Comparison of ENCODE assay signal across 8 mouse cellular contexts in the genomic region with DNA sequence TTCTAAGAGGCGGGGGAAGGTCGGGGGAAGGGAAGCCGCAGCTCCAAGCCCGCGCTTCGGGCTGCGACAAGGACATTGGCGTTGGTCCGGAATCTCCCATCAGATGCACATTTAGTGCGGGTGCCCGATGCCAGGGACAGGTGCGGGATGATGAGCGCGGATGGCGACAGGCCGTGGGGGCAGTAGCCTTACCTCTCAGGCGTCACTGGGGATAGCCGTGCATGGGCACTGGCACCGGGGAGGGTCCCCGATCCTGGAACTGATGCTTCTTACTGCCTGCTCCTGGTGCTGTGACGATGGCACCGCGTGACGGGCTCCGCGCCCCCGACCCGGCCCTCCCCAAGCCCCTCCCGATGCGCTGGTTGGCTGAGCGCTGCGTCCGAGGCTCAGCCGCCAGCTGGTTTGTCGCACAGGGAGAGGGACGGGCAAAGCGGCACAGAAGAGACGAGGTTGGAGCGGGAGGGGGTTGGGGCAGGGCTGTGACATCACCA. TPM values are rescaled to one million over a fixed set of nuclear protein-coding genes. Genes with fewer than 3 reads are reported as not detected.
DNase-seq lines count a peak whose midpoint lies in the region; ATAC-seq lines count a peak whose summit lies in the region.

A gene (minus strand): TSS at position 381 of the 491 bp plus-strand sequence.

- H3K4me2 ChIP-seq in lung, embryonic 16.5 days (ENCODE audit: low read depth, low read length): peak within 1 kb of the TSS; percentile 78
- H3K4me2 ChIP-seq in heart, embryonic 14.5 days (ENCODE audit: low read length): peak within 1 kb of the TSS; percentile 96
- peak within 1 kb of the TSS; percentile 85 for H3K4me2 ChIP-seq in stomach, embryonic 16.5 days (ENCODE audit: low read depth, low read length)

- WGBS in lung, embryonic 16.5 days: 1% methylated on average over 39 of the region's 39 CpGs
- 1% methylated on average over 39 of the region's 39 CpGs for WGBS in heart, embryonic 14.5 days
- under 1% methylated on average over 39 of the region's 39 CpGs for WGBS in midbrain, embryonic 10.5 days
- under 1% methylated on average over 39 of the region's 39 CpGs for WGBS in stomach, embryonic 16.5 days

- peaks cover 12% of the 10 kb centered on the region for H3K4me1 ChIP-seq in lung, embryonic 16.5 days (replicated peaks; ENCODE audit: control insufficient read depth, insufficient read depth, low read length)
- H3K4me1 ChIP-seq in heart, embryonic 14.5 days (ENCODE audit: control insufficient read depth in 2 of 2, insufficient read depth in 2 of 2, low read length in 2 of 2): peaks cover 0 to 11% of the 10 kb centered on the region in 2 experiments; a peak in 1 of 4 replicates
- H3K4me1 ChIP-seq in midbrain, embryonic 10.5 days: peaks cover 37% of the 10 kb centered on the region
- H3K4me1 ChIP-seq in stomach, embryonic 16.5 days (ENCODE audit: control insufficient read depth, insufficient read depth, low read length): peaks cover 10% of the 10 kb centered on the region

- no peak for DNase-seq in lung, postnatal 25 days (ENCODE audit: low spot score)
- peak; percentile 84 for DNase-seq in embryo, embryonic 11 days
- DNase-seq in layer of hippocampus, postnatal 14 days (ENCODE audit: low spot score in 2 of 2): peak; percentile 84 to 94
- DNase-seq in midbrain, embryonic 10.5 days (ENCODE audit: low spot score): peak; percentile 81
- no peak for DNase-seq in gastrocnemius, postnatal 10 days

- ATAC-seq in lung, embryonic 16.5 days (ENCODE audit: low read depth): peak; percentile 72
- ATAC-seq in heart, embryonic 14.5 days (ENCODE audit: insufficient number of reproducible peaks, insufficient read depth, low FRiP score, low read depth): 0 out of 2 replicates have a peak, but pooled peaks have one; percentile 26
- peak; percentile 67 for ATAC-seq in stomach, embryonic 16.5 days (ENCODE audit: insufficient read depth, low FRiP score)

- peaks cover 35% of the 10 kb centered on the region for H3K27me3 ChIP-seq in lung, embryonic 16.5 days (ENCODE audit: control insufficient read depth, insufficient read depth, low read depth, low read length)
- peaks cover 54% of the 10 kb centered on the region for H3K27me3 ChIP-seq in heart, embryonic 14.5 days (ENCODE audit: control insufficient read depth, insufficient read depth, low read length)
- H3K27me3 ChIP-seq in midbrain, embryonic 10.5 days (ENCODE audit: low read depth, poor library complexity, severe bottlenecking): peaks cover 61% of the 10 kb centered on the region
- peaks cover 27% of the 10 kb centered on the region for H3K27me3 ChIP-seq in stomach, embryonic 16.5 days (ENCODE audit: control insufficient read depth, insufficient read depth, low read length)

- H3K27ac ChIP-seq in lung, embryonic 16.5 days (ENCODE audit: low read length): no peak within 1 kb of the TSS
- H3K27ac ChIP-seq in heart, embryonic 14.5 days (replicated peaks in 1 of 2; ENCODE audit: control insufficient read depth in 1 of 2, insufficient read depth in 1 of 2, low read depth in 2 of 2, low read length in 2 of 2): no peak within 1 kb of the TSS
- H3K27ac ChIP-seq in midbrain, embryonic 10.5 days (replicated peaks): peak within 1 kb of the TSS; percentile 86
- H3K27ac ChIP-seq in stomach, embryonic 16.5 days (ENCODE audit: low read length): no peak within 1 kb of the TSS

- peak within 1 kb of the TSS; percentile 63 for H3K9ac ChIP-seq in lung, embryonic 16.5 days (ENCODE audit: low read length)
- peak within 1 kb of the TSS; percentile 65 for H3K9ac ChIP-seq in heart, embryonic 14.5 days (ENCODE audit: low read length)
- peak within 1 kb of the TSS; percentile 64 for H3K9ac ChIP-seq in stomach, embryonic 16.5 days (ENCODE audit: low read length)

- peak within 1 kb of the TSS; percentile 54 for H3K4me3 ChIP-seq in lung, embryonic 16.5 days (ENCODE audit: low read length)
- H3K4me3 ChIP-seq in heart, embryonic 14.5 days (ENCODE audit: control insufficient read depth in 1 of 2, insufficient read depth in 1 of 2, low read depth in 1 of 2, low read length in 2 of 2): peak within 1 kb of the TSS; percentile 54
- peak within 1 kb of the TSS; percentile 79 for H3K4me3 ChIP-seq in midbrain, embryonic 10.5 days
- peak within 1 kb of the TSS; percentile 53 for H3K4me3 ChIP-seq in stomach, embryonic 16.5 days (replicated peaks; ENCODE audit: low read length)

- H3K9me3 ChIP-seq in lung, embryonic 16.5 days (ENCODE audit: control insufficient read depth, low read length): no peaks in the 10 kb centered on the region
- no peaks in the 10 kb centered on the region for H3K9me3 ChIP-seq in heart, embryonic 14.5 days (ENCODE audit: control insufficient read depth, low read length)
- H3K9me3 ChIP-seq in midbrain, embryonic 10.5 days (replicated peaks): no peaks in the 10 kb centered on the region
- no peaks in the 10 kb centered on the region for H3K9me3 ChIP-seq in stomach, embryonic 16.5 days (replicated peaks; ENCODE audit: control insufficient read depth, low read length)

- no peaks in the 10 kb centered on the region for H3K36me3 ChIP-seq in lung, embryonic 16.5 days (ENCODE audit: control insufficient read depth, insufficient read depth, low read length)
- no peaks in the 10 kb centered on the region for H3K36me3 ChIP-seq in heart, embryonic 14.5 days (ENCODE audit: control insufficient read depth, insufficient read depth, low read length)
- no peaks in the 10 kb centered on the region; the same call in 1 of the 2 replicates for H3K36me3 ChIP-seq in midbrain, embryonic 10.5 days
- H3K36me3 ChIP-seq in stomach, embryonic 16.5 days (ENCODE audit: control insufficient read depth, insufficient read depth, low read length): no peaks in the 10 kb centered on the region

RNA-seq across cellular contexts. Expression of the gene that starts here (rescaled TPM):
- polyA plus RNA-seq in lung, embryonic 16.5 days (2015; fragmentation: Nextera tagmentation; extraction: Ambion mirVana): 7.9 and 9.2 TPM in 2 replicates
- polyA plus RNA-seq in heart, embryonic 14.5 days (2014; fragmentation: Nextera tagmentation; extraction: Ambion mirVana): 7.8 and 11.6 TPM in 2 replicates
- 100 to 1,000 TPM; 709 to 747 TPM for total RNA-seq in layer of hippocampus, postnatal 14 days (2021)
- 39.3 and 63.0 TPM in 2 replicates for polyA plus RNA-seq in midbrain, embryonic 10.5 days (2016; fragmentation: Nextera tagmentation; extraction: Ambion mirVana)
- 10.6 and 16.5 TPM in 2 replicates for polyA plus RNA-seq in stomach, embryonic 16.5 days (2015; fragmentation: Nextera tagmentation; extraction: Ambion mirVana)
- 1 to 10 TPM; 4.7 to 6.3 TPM for total RNA-seq in gastrocnemius, postnatal 10 days (2021)

Comparison
In these comparisons a context has a peak if more than half of its experiments do, and no peak if none do; other contexts are left out.
1. RNA of the gene that starts here (total RNA-seq): 709 to 747 TPM in layer of hippocampus, postnatal 14 days; 4.7 to 6.3 TPM in gastrocnemius, postnatal 10 days; every median in the first group is over 10 times any median in the second.
2. DNase-seq: peak in embryo, embryonic 11 days (single experiment), layer of hippocampus, postnatal 14 days (2 of 2) and midbrain, embryonic 10.5 days (single experiment); none in lung, postnatal 25 days (single experiment) and gastrocnemius, postnatal 10 days (single experiment).
3. Peak in every context shown above with its lines, with median percentiles within 50 percentile points of each other: ATAC-seq, H3K4me2 ChIP-seq, H3K4me3 ChIP-seq and H3K9ac ChIP-seq.